Mouse (Mus musculus) forebrain, embryonic 12.5 days (tissue): ENCODE results near the gene Klhl32. TPM values are rescaled to one million over a fixed set of nuclear protein-coding genes. Genes with fewer than 3 reads are reported as not detected.

ENCODE experiments used
- ATAC-seq: fragments of 200-750 bp; cut with Nextera tagmentation; 2 replicates; pipeline ENCODE4 v1.8.0; 2017; ENCODE audit warnings: moderate TSS enrichment; ENCODE audit not compliant: low FRiP score
- H3K27ac ChIP-seq: fragments of 300-500 bp; sonication (generic); 2 replicates; pipeline ENCODE4 v1.5.1; 2016; ENCODE audit warnings: mild to moderate bottlenecking
- H3K27me3 ChIP-seq: fragments of 300-500 bp; sonication (generic); 2 replicates; pipeline ENCODE4 v1.6.1; 2016; ENCODE audit warnings: mild to moderate bottlenecking
- H3K36me3 ChIP-seq: fragments of 300-500 bp; sonication (generic); replicated peaks from 2 replicates; pipeline ENCODE4 v1.6.1; 2016; ENCODE audit warnings: mild to moderate bottlenecking
- H3K4me1 ChIP-seq: fragments of 300-500 bp; sonication (generic); 2 replicates; pipeline ENCODE4 v1.6.1; 2016
- H3K4me2 ChIP-seq: fragments of 300-500 bp; sonication (generic); 2 replicates; pipeline ENCODE4 v1.6.1; 2016; ENCODE audit warnings: mild to moderate bottlenecking, moderate library complexity
- H3K4me3 ChIP-seq: fragments of 300-500 bp; sonication (generic); replicated peaks from 2 replicates; pipeline ENCODE4 v1.5.1; 2016; ENCODE audit warnings: mild to moderate bottlenecking
- H3K9ac ChIP-seq: fragments of 300-500 bp; sonication (generic); 2 replicates; pipeline ENCODE4 v1.6.1; 2016; ENCODE audit warnings: mild to moderate bottlenecking
- H3K9me3 ChIP-seq: fragments of 300-500 bp; sonication (generic); 2 replicates; pipeline ENCODE4 v1.6.1; 2016
- WGBS: fragments of 180-500 bp; shearing (Covaris S2); methylation state at CpG from one replicate; pipeline ENCODE4 v1.1.7; 2016; 5-methylcytosine and 5-hydroxymethylcytosine counted together
- polyA plus RNA-seq: library from polyadenylated mRNA; unstranded; fragments of >200 nt; fragmentation: Nextera tagmentation; extraction: Ambion mirVana; gene quantifications from 2 replicates; pipeline ENCODE4 v1.2.1, GENCODE M21; 2016

The Klhl32 gene
- polyA plus RNA-seq, 1 experiment from 2014 or later: 10.5 TPM

DNA sequence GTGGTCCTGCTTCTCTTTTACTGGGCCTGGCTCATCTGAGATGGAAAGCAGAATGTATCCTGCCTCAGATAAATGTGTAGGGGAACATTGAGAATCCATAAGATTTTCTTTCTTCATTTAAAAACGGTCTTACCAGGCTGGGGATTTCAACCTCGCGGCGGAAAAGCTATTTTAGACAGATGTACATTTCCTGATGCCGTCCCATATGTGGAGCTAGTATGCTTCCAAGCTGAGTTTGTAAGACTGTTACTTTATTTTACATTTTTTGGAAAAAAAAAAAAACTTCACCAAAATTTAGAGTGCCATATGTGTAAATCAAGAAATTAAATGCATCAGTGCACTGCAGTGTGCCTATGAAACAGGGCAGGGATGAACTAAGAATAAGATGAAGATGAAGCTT is 5.4 kb downstream of the Klhl32 start:
- 97% methylated on average over 5 of the region's 5 CpGs for WGBS
- Histone ChIP-seq H3K9me3 (no peaks in the 10 kb centered on the region), H3K27me3 (no peaks in the 10 kb centered on the region), H3K9ac (no peak overlapping the region), H3K27ac (no peak overlapping the region), H3K4me3 (no peak overlapping the region), H3K4me1 (peaks cover 13% of the 10 kb centered on the region), H3K4me2 (no peak overlapping the region), H3K36me3 (no peaks in the 10 kb centered on the region)
- no peak for ATAC-seq

DNA sequence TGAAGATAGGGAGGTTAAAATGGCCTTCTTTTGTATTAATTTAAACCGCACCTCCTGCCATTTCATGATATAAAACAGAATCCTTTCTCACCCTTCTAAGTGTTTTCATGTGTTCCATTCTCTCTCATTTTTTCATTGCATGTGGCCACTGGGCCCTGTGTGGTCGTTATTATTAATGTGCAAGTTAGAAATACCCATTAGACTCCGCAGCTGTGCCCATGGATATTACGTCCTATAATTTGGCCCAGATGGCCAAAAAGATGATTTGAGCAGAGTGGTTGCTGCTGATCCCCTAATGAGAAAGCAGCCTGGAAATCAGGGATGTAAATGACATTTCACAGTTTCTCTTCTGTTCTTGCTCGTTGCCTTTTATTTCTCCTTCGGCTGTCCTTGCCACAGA is 12.4 kb downstream of the Klhl32 start:
- ATAC-seq: peak; percentile 15; the same call in 1 of the 2 replicates
- peaks cover 10% of the 10 kb centered on the region for H3K4me1 ChIP-seq
- H3K4me2 ChIP-seq: no peak overlapping the region
- H3K9me3 ChIP-seq: no peaks in the 10 kb centered on the region
- H3K27ac ChIP-seq: 0 out of 2 replicates have a peak overlapping the region, but pooled peaks have one; percentile 36
- H3K36me3 ChIP-seq: no peaks in the 10 kb centered on the region
- 62% methylated on average over 6 of the region's 6 CpGs for WGBS
- H3K9ac ChIP-seq: no peak overlapping the region
- no peaks in the 10 kb centered on the region for H3K27me3 ChIP-seq
- no peak overlapping the region for H3K4me3 ChIP-seq

DNA sequence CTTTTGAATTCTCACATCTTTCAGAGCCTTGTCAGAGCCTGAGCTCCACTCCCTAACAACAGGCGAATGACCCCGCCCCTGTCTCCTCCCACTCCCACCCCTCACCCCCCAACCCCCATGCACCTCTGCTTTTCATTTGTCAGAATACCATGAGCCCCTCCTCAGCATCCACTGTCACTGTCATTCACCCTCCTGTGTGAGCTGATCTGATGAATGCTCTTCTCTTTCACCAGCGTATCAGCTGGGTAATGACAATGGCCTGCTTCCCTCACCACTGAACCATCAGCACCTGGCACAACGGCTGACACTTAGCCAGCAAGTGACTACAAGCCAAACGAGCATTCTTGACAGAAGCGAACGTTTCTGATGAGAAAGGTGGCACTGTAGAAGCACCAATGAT is 15.4 kb downstream of the Klhl32 start:
- Histone ChIP-seq H3K27me3 (no peaks in the 10 kb centered on the region), H3K9ac (no peak overlapping the region), H3K36me3 (no peaks in the 10 kb centered on the region), H3K4me1 (peaks cover 10% of the 10 kb centered on the region), H3K4me3 (no peak overlapping the region), H3K9me3 (no peaks in the 10 kb centered on the region), H3K27ac (no peak overlapping the region), H3K4me2 (no peak overlapping the region)
- peak; percentile 47 for ATAC-seq
- WGBS: 33% methylated on average over 7 of the region's 7 CpGs

DNA sequence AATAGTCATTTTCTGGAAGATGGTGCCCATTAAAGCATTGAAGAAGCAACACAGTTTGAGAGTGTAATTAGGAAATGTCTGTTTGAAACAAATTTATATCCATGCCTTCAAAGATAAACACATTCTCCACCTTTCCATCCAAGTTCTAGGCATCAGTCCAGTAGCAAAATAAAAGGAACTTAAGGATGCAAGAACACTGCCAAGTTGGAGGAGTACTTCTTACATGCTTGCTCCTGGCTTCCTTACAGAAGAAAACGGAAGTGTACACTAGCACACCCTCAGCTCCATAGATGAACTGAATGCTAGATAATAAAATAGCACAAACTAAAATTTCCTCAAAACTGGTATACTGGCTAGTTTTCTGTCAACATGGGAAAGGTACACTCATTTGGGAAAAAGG is 42.6 kb downstream of the Klhl32 start:
- H3K9ac ChIP-seq: no peak overlapping the region
- ATAC-seq: no peak
- 100% methylated on average over 1 of the region's 1 CpGs for WGBS

DNA sequence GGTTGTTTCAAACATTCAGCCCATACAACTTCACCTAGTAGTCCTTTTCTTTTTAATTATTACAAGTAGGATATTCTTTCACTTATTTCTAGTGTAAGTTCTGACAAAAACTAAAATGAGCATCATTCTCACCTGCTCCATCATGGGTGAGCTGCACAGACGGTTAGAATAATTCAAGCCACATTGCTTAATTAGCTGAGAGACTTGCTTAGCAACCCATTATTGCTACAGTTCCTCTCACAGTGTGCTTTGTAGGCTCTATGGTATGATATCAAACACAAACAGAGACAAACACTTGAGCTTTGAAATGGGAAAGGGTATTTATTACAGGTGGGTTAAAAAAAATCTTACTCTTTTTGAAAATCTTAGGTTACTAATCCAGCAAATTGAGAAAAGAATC is 49.0 kb downstream of the Klhl32 start:
- Histone ChIP-seq H3K4me1 (no peaks in the 10 kb centered on the region), H3K27me3 (no peaks in the 10 kb centered on the region; the same call in 1 of the 2 replicates), H3K9me3 (no peaks in the 10 kb centered on the region), H3K4me2 (no peak overlapping the region), H3K27ac (no peak overlapping the region), H3K36me3 (no peaks in the 10 kb centered on the region), H3K4me3 (no peak overlapping the region), H3K9ac (no peak overlapping the region)
- no peak for ATAC-seq
- WGBS: 21% methylated on average over 1 of the region's 1 CpGs

More for the DNA sequence above, 42.6 kb downstream of the Klhl32 start:
- Histone ChIP-seq H3K27me3 (no peaks in the 10 kb centered on the region), H3K4me2 (no peak overlapping the region), H3K9me3 (no peaks in the 10 kb centered on the region), H3K36me3 (no peaks in the 10 kb centered on the region), H3K4me1 (no peaks in the 10 kb centered on the region), H3K4me3 (no peak overlapping the region), H3K27ac (no peak overlapping the region)

DNA sequence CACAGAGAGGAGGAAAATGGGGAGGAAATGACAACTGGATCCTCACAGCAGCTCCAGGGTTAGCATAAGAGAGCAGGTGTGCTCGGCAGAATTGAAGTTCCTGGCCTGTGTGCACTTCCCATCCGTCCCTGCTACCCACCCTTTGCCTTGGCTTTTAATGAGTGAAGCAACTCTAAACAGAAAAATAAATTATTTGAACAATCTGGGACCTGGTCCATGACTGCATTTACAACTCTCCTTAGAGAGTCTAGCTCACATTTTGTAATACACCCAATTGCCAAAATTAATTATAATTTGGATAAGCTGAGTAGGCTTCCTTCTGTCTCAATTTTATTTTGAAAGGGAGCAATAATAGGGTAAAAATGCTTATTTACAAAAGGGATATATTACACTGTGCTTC is 49.6 kb downstream of the Klhl32 start:
- Histone ChIP-seq H3K27ac (no peak overlapping the region), H3K4me1 (no peaks in the 10 kb centered on the region), H3K4me2 (no peak overlapping the region), H3K9me3 (no peaks in the 10 kb centered on the region), H3K4me3 (no peak overlapping the region), H3K36me3 (no peaks in the 10 kb centered on the region), H3K9ac (no peak overlapping the region), H3K27me3 (no peaks in the 10 kb centered on the region; the same call in 1 of the 2 replicates)
- no peak for ATAC-seq
- 49% methylated on average over 2 of the region's 2 CpGs for WGBS

DNA sequence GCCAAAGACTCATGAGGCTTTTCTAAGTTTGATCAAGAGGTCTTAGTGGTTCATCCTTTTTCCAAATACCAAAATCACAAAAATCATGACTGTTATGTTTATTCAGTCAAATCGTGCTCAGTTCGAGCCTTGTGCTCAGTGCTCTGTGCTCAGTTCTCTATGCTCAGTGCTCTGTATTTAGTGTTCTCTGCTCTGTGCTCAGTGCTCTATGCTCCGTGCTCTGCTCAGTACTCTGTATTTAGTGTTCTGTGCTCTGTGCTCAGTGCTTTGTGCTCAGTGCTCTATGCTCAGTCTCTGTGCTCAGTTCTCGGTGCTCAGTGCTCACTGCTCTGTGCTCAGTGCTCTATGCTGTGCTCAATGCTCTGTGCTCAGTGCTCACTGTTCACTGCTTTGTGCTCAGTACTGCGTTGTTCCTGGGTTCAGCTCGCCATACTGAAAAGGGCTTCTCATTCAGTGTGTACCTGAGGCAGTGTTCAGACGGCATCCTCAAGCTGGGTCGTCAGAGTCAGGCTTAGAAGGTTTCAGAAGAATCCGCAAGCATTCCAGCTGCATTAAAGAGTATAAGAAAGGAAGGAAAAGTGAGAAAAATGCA is 50.5 kb downstream of the Klhl32 start:
- 87% methylated on average over 9 of the region's 9 CpGs for WGBS
- no peaks in the 10 kb centered on the region; the same call in 1 of the 2 replicates for H3K27me3 ChIP-seq
- no peaks in the 10 kb centered on the region for H3K36me3 ChIP-seq
- no peaks in the 10 kb centered on the region for H3K4me1 ChIP-seq
- no peaks in the 10 kb centered on the region for H3K9me3 ChIP-seq
- no peak overlapping the region for H3K4me3 ChIP-seq
- H3K9ac ChIP-seq: no peak overlapping the region
- no peak overlapping the region for H3K27ac ChIP-seq
- ATAC-seq: no peak
- H3K4me2 ChIP-seq: no peak overlapping the region

DNA sequence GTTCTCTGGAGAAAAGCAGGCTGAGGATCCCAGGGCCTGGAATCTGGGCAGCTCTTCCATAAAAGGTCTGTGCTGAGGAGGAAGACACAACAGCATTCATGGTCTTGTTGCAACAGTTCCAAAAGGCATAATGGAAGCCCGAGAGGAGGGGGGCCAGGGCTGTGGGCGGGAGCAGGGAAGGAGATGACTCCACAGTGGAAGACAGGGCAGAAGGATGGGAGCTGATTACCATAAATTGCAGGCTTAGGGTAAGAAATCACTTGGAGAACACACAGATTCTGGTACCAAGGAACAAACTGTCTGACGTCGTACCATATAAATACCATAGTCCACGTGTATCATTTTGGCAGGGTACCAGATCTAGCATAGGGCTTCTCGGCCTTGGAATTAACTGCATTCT is 51.9 kb downstream of the Klhl32 start:
- H3K27me3 ChIP-seq: no peaks in the 10 kb centered on the region; the same call in 1 of the 2 replicates
- no peak overlapping the region for H3K4me3 ChIP-seq
- no peaks in the 10 kb centered on the region for H3K36me3 ChIP-seq
- H3K4me1 ChIP-seq: 0 out of 2 replicates have a peak, but pooled peaks cover under 1% of the 10 kb centered on the region
- 90% methylated on average over 6 of the region's 6 CpGs for WGBS
- no peak overlapping the region for H3K27ac ChIP-seq
- no peak for ATAC-seq
- no peaks in the 10 kb centered on the region for H3K9me3 ChIP-seq
- H3K9ac ChIP-seq: no peak overlapping the region
- H3K4me2 ChIP-seq: no peak overlapping the region

DNA sequence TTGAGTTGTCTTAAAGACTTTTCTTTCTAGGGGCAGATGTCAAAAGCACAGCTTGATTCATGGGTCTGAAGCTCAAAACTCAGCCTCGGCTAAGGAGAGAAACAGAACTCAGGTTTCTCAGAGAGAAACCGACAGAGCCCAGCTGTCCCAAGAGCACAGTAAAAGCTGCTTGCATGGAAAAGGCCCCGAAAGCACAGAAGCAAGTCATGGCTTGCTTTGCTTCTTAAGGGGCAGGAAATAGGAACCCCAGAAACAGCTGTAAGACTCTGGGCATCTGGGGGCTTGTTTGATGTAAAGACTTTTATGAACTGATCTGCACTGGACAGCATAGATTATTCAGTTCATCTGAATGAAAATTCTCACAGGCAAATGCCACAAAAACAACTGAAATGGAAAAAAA is 53.1 kb downstream of the Klhl32 start:
- WGBS: 76% methylated on average over 3 of the region's 3 CpGs
- no peaks in the 10 kb centered on the region for H3K36me3 ChIP-seq
- no peak overlapping the region for H3K9ac ChIP-seq
- no peaks in the 10 kb centered on the region; the same call in 1 of the 2 replicates for H3K27me3 ChIP-seq
- no peak overlapping the region for H3K27ac ChIP-seq
- no peaks in the 10 kb centered on the region for H3K9me3 ChIP-seq
- no peak overlapping the region for H3K4me2 ChIP-seq
- no peak overlapping the region for H3K4me3 ChIP-seq
- peaks cover 6% of the 10 kb centered on the region; the same call in 1 of the 2 replicates for H3K4me1 ChIP-seq
- no peak for ATAC-seq

DNA sequence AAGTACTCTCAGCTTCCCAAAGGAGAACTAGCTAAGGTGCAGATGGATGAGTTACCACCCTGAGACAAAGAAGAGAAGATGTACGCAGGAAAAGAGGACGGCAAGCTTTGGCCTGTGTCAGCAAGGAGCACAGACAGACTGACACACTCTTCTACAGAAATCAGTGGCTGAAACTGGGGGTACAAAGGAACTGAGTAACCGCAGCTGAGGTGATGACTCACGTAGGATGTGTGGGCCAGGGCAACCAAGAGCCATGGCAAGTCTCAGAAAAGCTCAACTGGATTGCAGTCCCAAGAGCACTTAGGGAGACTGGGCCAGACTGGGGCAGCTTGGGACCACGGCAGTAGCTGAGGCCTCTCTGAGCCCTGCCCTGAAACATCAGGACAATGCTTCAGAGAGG is 53.6 kb downstream of the Klhl32 start:
- no peaks in the 10 kb centered on the region for H3K9me3 ChIP-seq
- H3K4me1 ChIP-seq: peaks cover 11% of the 10 kb centered on the region
- no peak for ATAC-seq
- H3K27me3 ChIP-seq: no peaks in the 10 kb centered on the region; the same call in 1 of the 2 replicates
- 89% methylated on average over 5 of the region's 5 CpGs for WGBS
- no peak overlapping the region for H3K4me3 ChIP-seq
- no peak overlapping the region for H3K4me2 ChIP-seq
- no peak overlapping the region for H3K9ac ChIP-seq
- H3K27ac ChIP-seq: no peak overlapping the region
- H3K36me3 ChIP-seq: no peaks in the 10 kb centered on the region

DNA sequence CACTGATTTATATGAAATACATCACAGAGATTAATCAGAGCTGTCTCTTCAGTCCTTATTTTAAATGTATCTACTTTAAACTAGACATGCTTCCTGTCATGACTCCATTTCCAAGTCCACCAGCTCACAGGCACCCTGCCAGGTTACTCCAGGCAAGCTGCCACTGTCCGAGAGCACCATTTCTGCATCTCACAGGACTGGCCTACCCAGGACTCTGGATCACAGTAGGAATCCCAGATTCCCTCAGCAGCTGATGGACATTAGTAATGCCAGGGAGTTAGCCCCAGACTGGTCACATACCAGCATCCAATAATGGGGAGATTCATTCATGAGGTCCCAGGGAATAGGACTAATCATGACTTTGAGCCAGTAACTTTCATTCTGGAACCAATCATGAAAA is 54.7 kb downstream of the Klhl32 start:
- Histone ChIP-seq H3K4me2 (no peak overlapping the region), H3K4me3 (no peak overlapping the region), H3K9me3 (no peaks in the 10 kb centered on the region), H3K27ac (no peak overlapping the region), H3K36me3 (no peaks in the 10 kb centered on the region), H3K9ac (no peak overlapping the region), H3K27me3 (no peaks in the 10 kb centered on the region; the same call in 1 of the 2 replicates), H3K4me1 (peaks cover 12% of the 10 kb centered on the region)
- ATAC-seq: no peak
- 77% methylated on average over 1 of the region's 1 CpGs for WGBS

DNA sequence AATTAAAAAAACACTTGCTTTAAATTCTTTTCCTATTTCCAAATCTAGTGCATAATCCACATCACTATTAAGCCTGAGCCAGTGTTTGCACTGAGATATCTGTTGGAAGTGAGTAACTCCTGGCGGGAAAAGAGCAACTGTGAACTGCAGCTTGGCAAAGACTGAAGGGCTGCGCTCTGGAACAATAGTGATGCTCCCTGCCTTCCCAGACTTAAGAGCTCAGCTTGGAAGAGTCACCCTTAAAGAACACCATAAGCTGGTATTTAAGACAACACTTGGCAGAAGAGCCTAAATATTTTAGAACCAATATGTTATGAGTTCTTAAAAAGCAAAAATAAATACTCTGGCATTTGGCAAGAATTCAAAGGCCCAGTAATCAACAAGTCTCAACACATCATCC is 55.7 kb downstream of the Klhl32 start:
- 79% methylated on average over 2 of the region's 2 CpGs for WGBS
- Histone ChIP-seq H3K4me1 (peaks cover 12% of the 10 kb centered on the region), H3K4me2 (no peak overlapping the region), H3K27ac (no peak overlapping the region), H3K27me3 (no peaks in the 10 kb centered on the region; the same call in 1 of the 2 replicates), H3K36me3 (no peaks in the 10 kb centered on the region), H3K9me3 (no peaks in the 10 kb centered on the region), H3K9ac (no peak overlapping the region), H3K4me3 (no peak overlapping the region)
- no peak for ATAC-seq

DNA sequence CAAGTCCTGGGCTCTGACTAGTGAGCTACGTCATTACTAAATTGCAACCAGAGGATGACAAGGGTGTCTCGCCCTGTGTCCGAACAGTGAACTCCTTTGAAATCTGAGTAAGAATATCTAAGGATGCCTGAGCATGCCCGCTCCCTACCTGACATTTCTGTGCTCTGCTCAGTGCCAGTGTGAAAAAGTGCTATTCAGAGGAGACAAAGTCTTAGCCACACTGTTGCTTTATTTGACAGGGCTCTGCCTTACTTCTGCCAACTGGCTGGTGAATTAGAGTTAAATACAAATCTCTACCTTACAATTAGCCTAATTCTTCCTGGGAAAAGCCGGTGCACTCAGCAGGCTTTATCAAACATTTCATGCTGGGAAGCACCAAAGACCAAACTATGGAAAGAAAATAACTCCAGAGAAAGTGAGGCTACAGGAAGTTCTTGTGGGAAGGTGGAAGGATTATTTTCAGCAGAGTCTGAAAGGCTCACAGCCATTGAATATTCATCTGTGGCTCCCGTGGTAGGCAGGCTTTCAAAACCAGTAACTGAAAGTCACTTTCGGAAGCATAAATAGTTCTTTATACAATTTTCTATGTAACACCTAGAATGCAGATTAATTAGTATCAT is 57.1 kb downstream of the Klhl32 start:
- no peak for ATAC-seq
- H3K4me3 ChIP-seq: no peak overlapping the region
- H3K27me3 ChIP-seq: no peaks in the 10 kb centered on the region; the same call in 1 of the 2 replicates
- H3K9me3 ChIP-seq: no peaks in the 10 kb centered on the region
- 21% methylated on average over 7 of the region's 7 CpGs for WGBS
- peaks cover 12% of the 10 kb centered on the region for H3K4me1 ChIP-seq
- H3K27ac ChIP-seq: no peak overlapping the region
- H3K9ac ChIP-seq: no peak overlapping the region
- H3K36me3 ChIP-seq: no peaks in the 10 kb centered on the region
- no peak overlapping the region for H3K4me2 ChIP-seq
